In genomic region chr7:134823891-134824290, GRCm38 (mm10) we compare ENCODE assay signal across 23 mouse cellular contexts.
A peak's percentile ranks its signal among the peaks of the same experiment; 100 is the strongest.
DNase-seq lines count a peak whose midpoint lies in the region; ATAC-seq and TF ChIP-seq lines count a peak whose summit lies in the region.
"Had no signal": no experiment of that assay in that cellular context is flagged by ENCODE, and none has a peak within 500 bp of the region (broad histone marks: within the 10 kb centered on the region; RNA-seq: fewer than 3 reads in every experiment).

No protein-coding gene starts in this region.

- H3K9ac ChIP-seq in kidney, embryonic 15.5 days, result no peak overlapping the region
- H3K9ac ChIP-seq: forebrain, embryonic 13.5 days; heart, embryonic 12.5 days; liver, embryonic 13.5 days; neural tube, embryonic 15.5 days had no signal

- H3K4me1 ChIP-seq in kidney, embryonic 15.5 days, result peaks cover 19% of the 10 kb centered on the region; the same call in 1 of the 2 replicates
- H3K4me1 ChIP-seq in thymus, adult 2 months (replicated peaks; ENCODE audit: control insufficient read depth, insufficient read depth, low read length), result no peaks in the 10 kb centered on the region
- H3K4me1 ChIP-seq: liver, embryonic 13.5 days had no signal

- no peak for TF ChIP-seq POLR2A in brain, embryonic 14.5 days (IDR thresholded peaks at IDR 0.05; ENCODE audit: borderline replicate concordance, extremely low read depth, insufficient read depth, insufficient read length, poor library complexity, severe bottlenecking)
- no peak for TF ChIP-seq POLR2A in thymus, adult 2 months (IDR thresholded peaks at IDR 0.05; ENCODE audit: control insufficient read depth, extremely low read depth, insufficient read depth, low read length, poor library complexity)

- no peaks in the 10 kb centered on the region for H3K9me3 ChIP-seq in kidney, embryonic 15.5 days (replicated peaks)
- H3K9me3 ChIP-seq: forebrain, embryonic 13.5 days; heart, embryonic 12.5 days; hindbrain, embryonic 10.5 days; liver, embryonic 13.5 days; neural tube, embryonic 15.5 days had no signal

- TF ChIP-seq CTCF in brain, embryonic 14.5 days (IDR thresholded peaks at IDR 0.05; ENCODE audit: borderline replicate concordance, extremely low read depth, insufficient read depth, insufficient read length), result no peak
- TF ChIP-seq CTCF in thymus, adult 2 months (IDR thresholded peaks at IDR 0.05; ENCODE audit: borderline replicate concordance, control insufficient read depth, extremely low read depth, insufficient read depth, low read length, poor library complexity), result no peak

- no peaks in the 10 kb centered on the region for H3K27me3 ChIP-seq in kidney, embryonic 15.5 days
- H3K27me3 ChIP-seq in thymus, adult 2 months (ENCODE audit: control insufficient read depth, insufficient read depth, low read length), result no peaks in the 10 kb centered on the region
- H3K27me3 ChIP-seq: forebrain, embryonic 13.5 days; heart, embryonic 12.5 days; liver, embryonic 13.5 days; neural tube, embryonic 15.5 days had no signal

- no peak overlapping the region for H3K27ac ChIP-seq in kidney, embryonic 15.5 days
- H3K27ac ChIP-seq in thymus, adult 2 months (ENCODE audit: control insufficient read depth, insufficient read depth, low read length), result no peak overlapping the region
- H3K27ac ChIP-seq: forebrain, embryonic 13.5 days; hindbrain, embryonic 10.5 days; kidney, postnatal 0 days; liver, embryonic 13.5 days; neural tube, embryonic 15.5 days had no signal

- ATAC-seq in kidney, embryonic 15.5 days (replicated peaks; ENCODE audit: low FRiP score), result no peak
- ATAC-seq: forebrain, embryonic 13.5 days; inflammation-experienced regulatory T-cells, adult 6 months had no signal

- H3K36me3 ChIP-seq in kidney, embryonic 15.5 days, result peaks cover 21% of the 10 kb centered on the region
- H3K36me3 ChIP-seq in thymus, adult 2 months (ENCODE audit: control insufficient read depth, insufficient read depth, low read length), result no peaks in the 10 kb centered on the region
- H3K36me3 ChIP-seq: heart, embryonic 12.5 days; hindbrain, embryonic 10.5 days; liver, embryonic 13.5 days; neural tube, embryonic 15.5 days had no signal

- no peak overlapping the region for H3K4me3 ChIP-seq in kidney, embryonic 15.5 days (replicated peaks)
- H3K4me3 ChIP-seq in thymus, adult 2 months (ENCODE audit: control insufficient read depth, insufficient read depth, low read length), result no peak overlapping the region
- H3K4me3 ChIP-seq: forebrain, embryonic 13.5 days; heart, embryonic 12.5 days; hindbrain, embryonic 10.5 days; liver, embryonic 13.5 days; neural tube, embryonic 15.5 days had no signal

- H3K4me2 ChIP-seq in kidney, embryonic 15.5 days, result no peak overlapping the region
- H3K4me2 ChIP-seq: forebrain, embryonic 13.5 days; heart, embryonic 12.5 days; liver, embryonic 13.5 days; neural tube, embryonic 15.5 days had no signal

- 64% methylated on average over 4 of the region's 4 CpGs for WGBS in kidney, embryonic 15.5 days
- WGBS in thymus, adult 2 months, result 91% methylated on average over 4 of the region's 4 CpGs

- peak; percentile 90 for DNase-seq in heart, adult 11 months
- DNase-seq in heart, adult 9 months (ENCODE audit: low spot score in 2 of 2), result no peak
- peak; percentile 21 for DNase-seq in kidney, postnatal 10 days
- DNase-seq in ovary, adult 18-20 months (ENCODE audit: low spot score), result peak; percentile 5
- DNase-seq in ovary, postnatal 14 days (ENCODE audit: low spot score), result no peak
- DNase-seq in brain, embryonic 14.5 days (ENCODE audit: low read depth), result peak; percentile 73
- DNase-seq in thymus, adult 2 months, result no peak
- DNase-seq: adrenal gland, postnatal 14 days; cerebellum, adult 9-10 months; gastrocnemius, postnatal 10 days; heart, postnatal 10 days; liver, embryonic 13.5 days; lung, adult 2 months; lung, postnatal 4 days; right cerebral cortex, postnatal 25 days; spleen, adult 18-20 months had no signal

Comparison
In these comparisons a context has a peak if more than half of its experiments do, and no peak if none do; other contexts are left out.
1. DNase-seq: peak in heart, adult 11 months (single experiment), kidney, postnatal 10 days (single experiment), ovary, adult 18-20 months (single experiment) and brain, embryonic 14.5 days (single experiment); none in heart, adult 9 months (0 of 2), ovary, postnatal 14 days (single experiment) and thymus, adult 2 months (single experiment).